Mouse (Mus musculus): ENCODE results near the gene Rdh16.
"Not testable (repeated sequence)": the region's sequence is repeated elsewhere in the genome, so short reads cannot be mapped to it uniquely, and the experiment has no call there.

Gene Rdh16

DNA sequence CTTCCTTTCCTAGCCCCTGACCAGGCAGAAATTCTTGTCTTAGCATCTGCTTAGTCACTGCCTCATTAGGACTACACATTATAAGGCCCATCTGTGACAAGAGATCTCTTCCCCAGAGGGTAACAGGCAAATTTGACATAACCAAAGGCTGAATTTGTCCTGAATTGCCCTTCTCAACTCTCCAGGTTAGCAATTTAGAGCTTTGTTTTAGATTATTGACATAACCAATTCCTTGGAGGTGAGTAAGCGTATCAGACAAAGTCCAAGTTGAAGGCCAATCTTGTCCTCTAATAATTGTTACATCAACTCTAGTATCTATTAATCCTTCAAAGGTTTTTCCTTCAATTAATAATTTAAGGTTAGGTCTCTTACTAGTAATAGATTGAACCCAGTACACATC is 33.2 kb downstream of the Rdh16 start:
- not testable (repeated sequence) for DNase-seq (ENCODE audit: low spot score)

DNA sequence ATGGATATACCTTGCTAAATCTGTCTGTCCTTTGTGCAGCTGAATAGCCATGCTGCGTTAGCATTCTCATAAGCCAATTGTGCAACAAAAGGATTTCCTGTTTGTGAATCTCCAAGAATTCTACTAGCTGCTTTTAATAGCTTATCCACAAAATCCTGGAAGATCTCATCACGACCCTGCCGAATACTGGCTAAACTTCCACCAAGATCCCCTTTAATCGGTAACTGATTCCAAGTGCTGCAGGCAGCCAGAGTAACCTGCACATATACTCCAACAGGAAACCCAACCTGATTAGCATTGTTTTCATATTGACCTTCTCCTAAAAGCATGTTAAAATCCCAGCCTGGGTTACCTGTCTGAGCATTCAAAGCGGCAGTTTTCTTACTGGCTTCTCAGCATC is 34.3 kb downstream of the Rdh16 start:
- DNase-seq (ENCODE audit: low spot score): no peak

DNA sequence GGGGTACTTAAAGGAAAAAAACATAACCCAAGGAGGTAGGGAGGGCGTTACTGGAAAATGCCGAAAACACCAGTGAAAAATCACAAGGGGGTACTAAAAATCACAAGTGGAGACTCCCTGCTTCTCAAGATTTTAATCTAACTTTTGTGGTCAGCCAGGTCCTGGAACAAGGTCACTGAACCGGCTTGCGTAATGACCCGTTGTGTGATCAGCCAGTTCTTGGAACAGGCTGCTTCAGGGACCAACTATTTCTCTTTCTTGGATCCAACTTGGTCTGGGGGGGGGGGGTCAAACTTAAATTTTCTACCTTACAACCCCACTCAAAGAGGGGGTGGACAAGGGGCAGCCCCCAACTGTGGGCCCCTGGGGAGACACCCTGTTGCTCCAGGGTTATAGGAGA is 36.8 kb downstream of the Rdh16 start:
- not testable (repeated sequence) for DNase-seq (ENCODE audit: low spot score)

DNA sequence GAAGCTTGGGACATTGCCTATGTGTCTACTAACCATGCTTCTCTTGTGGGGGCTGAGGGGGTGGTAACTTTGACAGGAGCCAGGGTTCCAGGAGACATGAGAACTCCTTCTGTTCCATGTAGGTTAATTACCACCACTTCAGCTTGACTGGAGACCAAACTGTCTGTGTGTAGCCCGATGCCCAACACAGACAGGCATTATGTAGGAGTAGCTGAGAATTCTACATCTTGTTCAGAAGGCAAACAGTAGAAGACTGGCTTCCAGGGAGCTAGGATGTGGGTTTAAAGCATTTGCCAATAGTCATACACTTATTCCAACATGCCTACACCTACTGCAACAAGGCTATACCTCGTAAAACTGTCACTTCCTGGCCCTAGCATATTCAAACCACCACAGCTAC is 37.6 kb downstream of the Rdh16 start:
- DNase-seq (ENCODE audit: low spot score): no peak

DNA sequence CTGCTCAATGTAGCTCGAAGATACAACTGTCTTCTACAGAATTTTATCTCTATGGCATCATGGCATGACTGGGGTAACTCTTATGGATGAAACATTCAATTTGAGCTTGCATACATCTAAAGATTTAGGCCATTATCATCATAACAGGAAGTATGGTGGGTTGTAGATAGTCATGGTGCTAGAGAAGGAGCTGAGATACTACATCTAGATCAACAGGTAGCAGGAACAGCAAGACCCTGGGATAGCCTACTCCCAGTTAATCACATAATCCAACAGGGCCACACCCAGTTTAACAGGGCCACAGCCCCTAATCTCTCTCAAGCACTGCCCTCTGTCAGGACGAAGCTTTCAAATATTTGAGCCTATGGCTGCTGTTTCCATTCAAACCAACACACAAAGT is 39.8 kb downstream of the Rdh16 start:
- no peak for DNase-seq (ENCODE audit: low spot score)

DNA sequence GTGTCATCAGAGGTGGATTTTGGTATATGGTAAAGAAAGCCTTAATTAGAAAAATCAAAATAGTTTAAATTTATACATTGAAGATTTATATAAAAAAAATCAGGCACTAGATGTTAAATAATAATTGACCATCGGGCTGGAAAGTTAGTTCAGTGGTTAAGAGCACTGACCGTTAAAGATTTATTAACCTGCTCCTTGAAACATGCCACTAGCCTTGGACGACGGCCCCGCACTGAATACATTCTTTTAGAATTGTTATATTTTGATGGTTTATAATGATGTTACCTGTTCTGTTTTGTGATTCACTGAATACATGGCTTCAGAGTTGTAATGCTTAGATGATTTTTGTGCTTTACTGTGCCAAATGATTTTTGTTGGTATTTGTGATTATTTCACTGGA is 45.0 kb downstream of the Rdh16 start:
- DNase-seq (ENCODE audit: low spot score): not testable (repeated sequence)

DNA sequence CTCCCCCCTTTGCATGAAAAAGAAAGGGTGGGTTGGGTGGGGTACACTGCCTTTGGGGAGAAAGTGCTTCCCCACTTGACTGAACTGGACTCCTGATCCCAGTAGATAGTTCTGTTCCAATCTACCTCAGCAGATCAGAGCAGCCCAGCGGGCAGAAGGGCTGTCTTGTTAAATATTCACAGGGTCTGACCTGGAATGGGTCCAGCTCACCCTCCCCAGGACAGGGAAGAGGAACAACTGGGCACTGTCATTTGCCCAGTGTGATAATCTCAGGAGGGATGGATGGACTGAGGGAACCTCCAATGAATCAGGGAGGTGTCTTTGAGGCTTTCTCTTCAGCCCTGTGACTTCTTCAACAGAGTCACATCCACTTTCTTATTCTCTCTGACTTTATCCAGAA is 47.1 kb downstream of the Rdh16 start:
- no peak for DNase-seq (ENCODE audit: low spot score)

DNA sequence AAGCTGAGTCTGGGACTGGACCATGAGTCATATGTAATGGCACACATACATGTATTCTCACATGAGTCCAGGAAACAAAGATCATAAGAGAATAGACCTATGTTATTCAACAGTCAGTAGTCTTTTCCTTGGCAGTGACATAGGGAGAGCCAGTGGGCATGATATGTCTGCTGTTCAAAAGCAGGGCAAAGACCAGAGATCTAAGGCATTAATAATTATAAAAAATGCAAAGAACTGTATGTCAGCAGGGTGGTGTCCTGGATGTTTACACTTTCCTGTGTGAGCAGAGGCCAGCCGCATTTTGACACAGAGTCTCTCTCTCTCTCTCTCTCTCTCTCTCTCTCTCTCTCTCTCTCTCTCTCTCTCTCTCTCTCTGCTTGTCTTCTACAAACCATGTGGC is 48.7 kb downstream of the Rdh16 start, which contains the start of gene Rdh19:
Rdh19 (plus strand) TSS at position 301 of the 400 bp plus-strand sequence.
- DNase-seq (ENCODE audit: low spot score): no peak

DNA sequence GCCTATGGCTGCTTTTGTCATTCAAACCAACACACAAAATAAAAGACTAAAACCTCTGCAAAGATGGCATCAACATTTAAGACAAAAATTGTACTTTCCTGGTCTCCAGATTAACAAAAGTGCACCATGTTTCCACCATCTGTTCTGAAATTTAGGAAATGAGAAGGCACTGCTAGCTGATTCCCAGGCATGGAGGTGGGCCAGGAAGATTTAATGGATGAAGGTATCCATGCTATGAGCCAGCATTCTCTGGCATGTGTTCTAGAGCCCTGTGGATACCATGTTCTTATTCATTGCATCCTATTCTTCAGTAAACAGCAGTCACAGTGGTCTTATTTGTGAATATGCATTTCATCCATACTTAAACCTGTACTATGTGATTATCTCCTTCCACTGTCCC is 55.4 kb downstream of the Rdh16 start:
- DNase-seq (ENCODE audit: low spot score): no peak

DNA sequence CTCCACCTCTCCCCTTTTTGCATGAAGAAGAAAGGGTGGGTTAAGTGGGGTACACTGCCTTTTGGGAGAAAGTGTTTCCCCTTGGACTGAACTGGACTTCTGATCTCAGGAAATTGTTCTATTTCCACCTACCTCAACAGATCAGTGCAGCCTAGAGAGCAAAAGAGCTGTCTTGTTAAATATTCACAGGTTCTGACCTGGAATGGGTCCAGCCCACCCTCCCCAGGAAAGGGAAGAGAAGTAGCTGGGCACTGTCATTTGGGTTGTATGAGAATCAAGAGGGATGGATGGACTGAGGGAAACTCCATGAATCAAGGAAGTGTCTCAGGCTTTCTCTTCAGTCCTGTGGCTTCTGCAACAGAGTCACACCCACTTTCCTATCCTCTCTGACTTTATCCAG is 64.0 kb downstream of the Rdh16 start:
- DNase-seq (ENCODE audit: low spot score): no peak

DNA sequence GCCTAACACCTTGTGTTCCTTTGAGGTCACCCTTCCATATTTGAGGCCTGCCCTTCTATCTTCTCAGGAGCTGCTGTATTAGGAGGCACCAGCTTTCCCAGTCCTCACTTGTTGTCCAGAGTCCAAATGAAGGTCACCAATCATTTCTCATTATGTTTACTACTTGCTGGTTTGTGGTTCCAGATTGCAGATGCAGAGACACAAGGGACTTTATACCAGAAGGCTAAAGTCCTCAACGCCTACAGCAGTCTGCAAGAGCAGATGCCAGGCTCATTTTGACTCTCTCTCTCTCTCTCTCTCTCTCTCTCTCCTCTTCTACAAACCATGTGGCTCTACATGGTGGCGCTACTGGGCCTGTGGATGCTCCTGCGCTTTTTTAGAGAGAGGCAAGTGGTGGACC is 65.3 kb downstream of the Rdh16 start, which contains the start of gene Rdh16f2:
Rdh16f2 (plus strand) TSS at position 243 of the 400 bp plus-strand sequence.
- no peak for DNase-seq (ENCODE audit: low spot score)

DNA sequence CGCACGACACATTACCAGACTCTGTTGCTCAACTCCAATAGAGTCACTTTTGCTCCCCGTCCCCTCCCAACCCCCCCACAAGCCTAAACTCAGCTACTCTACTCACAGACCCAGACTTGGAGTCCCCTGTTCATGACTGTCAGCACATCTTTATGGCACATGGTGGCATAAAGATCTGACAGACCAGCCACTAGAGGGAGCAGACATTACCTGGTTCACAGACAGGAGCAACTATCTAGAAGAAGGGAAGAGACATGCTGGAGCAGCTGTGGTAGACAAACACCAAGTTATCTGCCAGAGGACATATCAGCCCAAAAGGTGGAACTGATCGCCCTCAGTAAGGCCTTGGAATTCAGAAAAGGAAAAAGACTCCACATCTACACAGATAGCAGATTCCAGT is 71.5 kb downstream of the Rdh16 start:
- peak; percentile 33 for DNase-seq (ENCODE audit: low spot score)

DNA sequence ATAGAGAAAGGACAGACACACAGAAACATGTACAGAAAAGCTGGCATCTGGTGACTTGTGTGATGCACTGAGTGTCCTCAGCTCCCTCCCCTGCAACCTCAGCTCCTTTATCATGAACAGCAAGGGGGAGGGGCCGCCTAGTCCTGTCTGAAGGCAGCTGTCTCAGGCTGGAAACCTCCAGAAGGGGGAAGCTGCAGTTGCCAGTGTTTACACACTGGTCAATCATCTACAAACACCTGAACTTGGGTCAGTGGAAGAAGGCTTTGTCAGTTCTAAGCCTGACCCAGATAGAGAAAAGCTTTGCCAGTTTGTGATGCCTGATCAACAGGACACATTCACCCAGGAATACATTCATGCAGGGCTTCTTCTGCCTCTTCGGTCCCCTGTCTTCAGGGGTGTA is 76.7 kb downstream of the Rdh16 start:
- peak; percentile 78 for DNase-seq (ENCODE audit: low spot score)

DNA sequence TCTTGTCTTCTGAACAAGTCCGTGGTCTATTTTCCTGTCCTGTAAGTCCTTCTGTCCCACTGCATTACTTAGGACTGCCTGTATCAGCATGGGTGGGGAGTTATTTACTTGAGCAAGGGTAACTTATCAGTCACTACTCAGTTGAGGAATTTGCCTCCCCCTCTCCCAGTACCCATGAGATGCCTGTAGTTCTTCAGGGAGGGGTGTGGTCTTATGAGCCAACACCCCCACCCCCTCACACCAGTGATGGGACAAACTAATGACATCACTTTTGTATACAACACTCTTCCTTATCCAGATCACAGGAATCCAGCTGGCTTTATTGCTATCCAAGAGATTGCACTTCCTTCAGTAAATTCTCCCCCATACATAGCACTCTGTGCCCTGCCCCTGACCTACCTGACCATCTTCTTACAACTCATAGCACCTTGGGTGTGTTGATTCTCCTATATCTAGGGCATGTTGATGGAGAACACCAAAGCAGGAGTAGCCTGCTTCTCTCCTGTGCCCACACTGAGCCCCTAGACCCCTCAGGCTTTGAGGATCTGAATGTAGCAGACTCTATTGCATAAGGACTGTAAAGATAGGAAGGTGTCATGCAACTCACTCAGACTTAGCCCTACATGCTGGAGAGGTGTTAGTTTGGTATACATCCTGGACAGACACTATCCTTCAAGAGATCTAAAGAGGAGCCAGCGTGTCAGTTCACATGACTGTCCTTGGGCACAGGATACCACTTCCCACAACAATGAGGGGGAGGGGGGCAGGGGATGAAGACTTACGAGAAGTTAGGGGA is 77.5 kb downstream of the Rdh16 start:
- DNase-seq (ENCODE audit: low spot score): peak; percentile 5

DNA sequence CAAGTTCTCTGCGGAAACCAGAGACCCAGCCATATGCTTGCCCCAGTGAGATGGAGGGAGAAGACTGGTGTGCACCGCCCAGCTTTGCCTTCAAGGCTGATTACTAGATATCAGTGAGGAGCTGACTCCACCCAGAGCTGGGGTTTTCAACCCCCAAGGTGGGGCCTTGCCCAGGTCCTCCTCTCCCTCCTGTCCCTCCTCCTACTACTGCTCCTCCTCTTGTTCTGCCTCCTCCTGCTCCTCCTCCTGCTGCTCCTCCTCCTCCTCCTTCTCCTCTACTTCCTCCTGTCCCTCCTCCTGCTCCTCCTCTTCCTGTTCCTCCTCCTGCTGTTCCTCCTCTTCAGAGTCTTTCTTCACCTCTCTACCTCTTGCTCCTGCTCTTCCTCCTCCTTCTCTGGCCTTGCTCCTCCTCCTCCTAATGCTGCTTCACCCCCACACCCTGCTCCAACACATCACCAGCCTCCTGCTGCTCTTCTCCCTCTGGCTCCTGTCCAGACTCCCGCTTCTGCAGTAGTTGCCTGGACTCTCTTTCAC is 78.3 kb downstream of the Rdh16 start:
- peak; percentile 44 for DNase-seq (ENCODE audit: low spot score)

DNA sequence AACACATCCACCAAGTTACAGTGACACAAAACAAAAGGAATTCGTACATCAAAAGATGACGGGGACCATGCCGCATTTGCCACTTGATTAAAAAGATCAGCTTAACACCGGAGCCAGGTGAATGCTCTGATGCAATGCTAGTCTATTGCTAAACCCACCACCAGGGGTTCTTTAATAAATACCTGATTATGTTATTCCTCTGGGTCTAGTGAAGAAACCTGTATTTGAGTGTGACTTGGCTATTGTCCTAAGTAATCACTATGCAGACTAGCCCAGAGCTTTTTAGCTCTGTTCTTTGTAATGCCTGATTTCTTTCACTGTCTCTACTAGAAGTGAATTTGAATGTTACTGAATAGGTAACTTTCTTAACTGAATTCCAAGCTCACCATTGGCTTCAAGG is 80.1 kb downstream of the Rdh16 start:
- no peak for DNase-seq (ENCODE audit: low spot score)

DNA sequence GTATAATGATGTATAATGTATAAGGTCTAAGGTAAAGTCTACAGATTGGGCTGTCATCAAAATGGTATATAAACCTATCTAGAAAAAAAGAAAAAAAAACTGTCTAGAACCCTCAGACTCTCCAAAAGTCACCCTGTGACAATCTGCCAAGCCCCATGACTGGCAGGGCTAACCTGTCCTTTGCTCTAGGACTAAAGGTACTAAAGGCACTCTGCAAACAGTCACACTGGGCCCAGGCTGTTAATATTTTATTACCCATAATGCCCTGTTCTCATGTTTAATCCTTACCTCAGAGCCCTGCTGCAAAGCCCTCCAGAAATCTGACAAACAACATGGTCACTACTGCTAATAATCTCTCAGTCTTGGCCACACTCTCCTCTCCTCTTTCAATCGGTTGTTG is 85.6 kb downstream of the Rdh16 start:
- no peak for DNase-seq (ENCODE audit: low spot score)

DNA sequence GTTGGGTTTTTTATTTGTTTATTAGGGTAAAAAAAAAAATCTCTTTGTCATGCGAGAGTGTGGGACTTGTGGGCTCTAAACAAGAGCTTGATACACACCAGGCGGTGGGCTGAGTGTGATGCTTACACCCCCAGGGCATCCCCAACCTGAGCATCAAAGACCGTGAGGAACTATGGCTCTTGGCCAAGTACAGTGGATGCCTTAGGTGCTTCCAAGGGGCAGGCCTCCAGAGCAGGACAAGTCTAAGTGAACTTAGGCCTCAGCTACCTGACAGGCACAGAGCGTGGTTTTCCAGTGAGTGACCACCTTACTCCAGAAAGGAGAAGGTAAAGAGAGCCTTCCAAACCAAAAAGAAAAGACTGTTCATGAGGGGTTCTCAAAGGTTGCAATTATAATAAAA is 86.0 kb downstream of the Rdh16 start:
- DNase-seq (ENCODE audit: low spot score): no peak

DNA sequence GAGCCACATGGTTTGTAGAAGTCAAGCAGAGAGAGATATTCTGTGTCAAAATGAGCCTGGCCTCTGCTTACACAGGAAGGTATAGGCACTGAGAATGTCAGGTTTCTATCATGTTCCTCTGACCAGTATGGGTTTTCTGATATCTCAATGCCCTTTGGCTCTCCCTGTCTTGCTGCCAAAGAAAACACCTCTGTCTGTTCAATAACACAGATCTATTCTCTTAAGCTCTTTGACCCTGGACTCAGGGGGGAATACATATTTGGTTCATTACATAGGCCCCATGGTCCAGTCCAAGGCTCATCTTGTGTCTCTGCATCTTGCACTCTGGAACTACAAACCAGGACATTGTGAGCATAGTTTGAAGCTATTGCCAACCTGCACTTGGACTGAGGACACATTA is 87.7 kb downstream of the Rdh16 start, which contains the start of gene Rdh7:
Rdh7 (minus strand) TSS at position 213 of the 400 bp plus-strand sequence.
- DNase-seq (ENCODE audit: low spot score): no peak

DNA sequence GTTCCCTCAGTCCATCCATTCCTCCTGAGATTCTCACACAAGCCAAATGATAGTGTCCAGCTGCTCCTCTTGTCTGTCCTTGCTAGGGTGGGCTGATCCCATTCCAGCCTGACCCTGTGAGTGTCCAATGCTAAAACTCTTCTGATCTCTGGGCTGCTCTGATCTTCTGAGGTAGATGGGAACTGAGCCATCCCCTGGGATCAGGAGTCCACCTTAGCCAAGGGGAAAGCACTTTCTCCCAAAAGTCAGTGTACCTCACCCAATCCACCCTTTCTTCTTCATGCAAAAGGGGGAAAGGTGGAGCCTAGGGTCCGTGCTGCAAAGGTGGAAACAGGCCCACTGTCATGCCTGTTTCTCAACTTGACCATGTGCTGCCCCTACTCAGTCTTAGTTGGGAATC is 90.5 kb downstream of the Rdh16 start:
- DNase-seq (ENCODE audit: low spot score): no peak

DNA sequence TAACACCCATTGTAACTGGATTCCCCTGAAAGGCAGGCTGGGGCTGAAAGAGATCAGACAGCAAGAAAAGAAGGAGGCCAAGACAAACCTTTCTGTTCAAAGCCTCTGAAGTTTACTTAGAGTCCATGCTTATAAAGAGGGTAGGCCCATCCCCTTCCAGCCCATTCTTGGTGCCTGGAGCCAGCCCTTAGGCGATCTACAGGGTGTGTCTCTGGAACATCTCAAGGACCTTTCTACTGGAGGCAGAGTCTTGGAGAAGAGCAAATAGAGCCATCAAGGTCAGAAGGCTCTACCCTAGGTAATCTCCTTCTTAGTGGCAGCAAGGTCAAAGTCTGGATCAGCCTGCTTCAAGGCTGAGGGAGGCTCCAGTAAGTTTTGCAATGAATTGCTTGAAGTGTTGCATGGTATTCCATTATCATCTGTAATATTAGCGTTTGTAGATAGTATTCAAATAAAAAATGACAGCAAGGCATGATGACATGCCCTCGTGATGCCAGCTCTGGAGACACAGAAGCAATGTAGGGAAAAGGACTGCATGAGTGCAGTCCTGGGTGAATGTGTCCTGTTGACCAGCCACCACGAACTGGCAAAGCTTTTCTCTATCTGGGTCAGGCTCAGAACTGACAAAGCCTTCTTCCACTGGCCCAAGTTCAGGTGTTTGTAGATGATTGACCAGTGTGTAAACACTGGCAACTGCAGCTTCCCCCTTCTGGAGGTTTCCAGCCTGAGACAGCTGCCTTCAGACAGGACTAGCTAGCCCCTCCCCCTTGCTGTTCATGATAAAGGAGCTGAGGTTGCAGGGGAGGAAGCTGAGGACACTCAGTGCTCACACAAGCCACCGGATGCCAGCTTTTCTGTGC is 92.4 kb downstream of the Rdh16 start:
- peak; percentile 62 for DNase-seq (ENCODE audit: low spot score)

All from urinary bladder, postnatal 14 days (tissue).